Mouse (Mus musculus) Muller cell, postnatal 12 days (primary cell): ENCODE data around the gene Kif14.
A peak's percentile ranks its signal among the peaks of the same experiment; 100 is the strongest.

Source experiments
- DNase-seq: peaks from one replicate; pipeline ENCODE4 v3.0.0-alpha.2; 2015; ENCODE audit errors: inconsistent ontology term

Kif14 gene

GRCm38 (mm10) chr1:136466143-136466811, at the start of gene Kif14:
TSS of gene Kif14 (plus strand) at chr1:136466343.
- DNase-seq: peak; percentile 98

GRCm38 (mm10) chr1:136418393-136418792, 47.8 kb upstream of the Kif14 start:
- DNase-seq: no peak

GRCm38 (mm10) chr1:136427166-136427969, 38.8 kb upstream of the Kif14 start:
- no peak for DNase-seq

GRCm38 (mm10) chr1:136428981-136429380, 37.2 kb upstream of the Kif14 start:
- DNase-seq: no peak

- DNase-seq: no peak
Observed at GRCm38 (mm10) chr1:136430126-136430818, 35.9 kb upstream of the Kif14 start.

- no peak for DNase-seq
Observed at GRCm38 (mm10) chr1:136440741-136441140, 25.4 kb upstream of the Kif14 start.

GRCm38 (mm10) chr1:136442809-136443208, 23.3 kb upstream of the Kif14 start:
- no peak for DNase-seq

GRCm38 (mm10) chr1:136444555-136445255, 21.4 kb upstream of the Kif14 start:
- DNase-seq: no peak

- DNase-seq: no peak
Observed at GRCm38 (mm10) chr1:136446933-136447332, 19.2 kb upstream of the Kif14 start.

- DNase-seq: no peak
Observed at GRCm38 (mm10) chr1:136447338-136447737, 18.8 kb upstream of the Kif14 start.

GRCm38 (mm10) chr1:136449541-136449940, 16.6 kb upstream of the Kif14 start:
- DNase-seq: no peak

GRCm38 (mm10) chr1:136450206-136450605, 15.9 kb upstream of the Kif14 start:
- no peak for DNase-seq

GRCm38 (mm10) chr1:136452421-136452820, 13.7 kb upstream of the Kif14 start:
- no peak for DNase-seq

GRCm38 (mm10) chr1:136455756-136456585, 10.2 kb upstream of the Kif14 start:
- peak; percentile 17 for DNase-seq

- no peak for DNase-seq
Observed at GRCm38 (mm10) chr1:136456741-136457140, 9.4 kb upstream of the Kif14 start.

GRCm38 (mm10) chr1:136457403-136457802, 8.7 kb upstream of the Kif14 start:
- DNase-seq: no peak

GRCm38 (mm10) chr1:136458691-136459245, 7.4 kb upstream of the Kif14 start:
- DNase-seq: peak; percentile 57

- no peak for DNase-seq
Observed at GRCm38 (mm10) chr1:136462443-136462842, 3.7 kb upstream of the Kif14 start.

- DNase-seq: peak; percentile 10
Observed at GRCm38 (mm10) chr1:136465168-136465567, 975 bp upstream of the Kif14 start.

- DNase-seq: peak; percentile 45
Observed at GRCm38 (mm10) chr1:136469408-136469807, 3.3 kb downstream of the Kif14 start.

GRCm38 (mm10) chr1:136470471-136470870, 4.3 kb downstream of the Kif14 start:
- DNase-seq: no peak
